Mouse (Mus musculus) midbrain, embryonic 14.5 days (tissue): ENCODE results near the gene Mgat5. TPM values are rescaled to one million over a fixed set of nuclear protein-coding genes. Genes with fewer than 3 reads are reported as not detected.

Experiments used
- ATAC-seq: fragments of 200-750 bp; cut with Nextera tagmentation; 2 replicates; pipeline ENCODE4 v1.8.0; 2017; ENCODE audit warnings: moderate number of reproducible peaks, moderate library complexity; ENCODE audit not compliant: low FRiP score, low TSS enrichment
- DNase-seq: peaks from one replicate; pipeline ENCODE4 v3.0.0-alpha.2; 2015
- H3K27ac ChIP-seq: fragments of 300-500 bp; sonication (generic); replicated peaks from 2 replicates; pipeline ENCODE4 v1.5.1; 2014; ENCODE audit warnings: mild to moderate bottlenecking, low read depth, low read length, moderate library complexity
- H3K27me3 ChIP-seq: fragments of 300-500 bp; sonication (generic); 2 replicates; pipeline ENCODE4 v1.6.1; 2014; ENCODE audit warnings: low read length, control low read depth, mixed read lengths; ENCODE audit not compliant: control insufficient read depth, insufficient read depth
- H3K36me3 ChIP-seq: fragments of 300-500 bp; sonication (generic); 2 replicates; pipeline ENCODE4 v1.6.1; 2014; ENCODE audit warnings: low read length, control low read depth; ENCODE audit not compliant: control insufficient read depth, insufficient read depth
- H3K4me1 ChIP-seq: fragments of 300-500 bp; sonication (generic); 2 replicates; pipeline ENCODE4 v1.6.1; 2014; ENCODE audit warnings: mild to moderate bottlenecking, antibody characterized with exemption, low read length, control low read depth; ENCODE audit not compliant: control insufficient read depth, insufficient read depth
- H3K4me2 ChIP-seq: fragments of 300-500 bp; sonication (generic); 2 replicates; pipeline ENCODE4 v1.6.1; 2014; ENCODE audit warnings: mild to moderate bottlenecking, low read length, moderate library complexity
- H3K4me3 ChIP-seq: fragments of 300-500 bp; sonication (generic); replicated peaks from 2 replicates; pipeline ENCODE4 v1.5.1; 2014; ENCODE audit warnings: low read depth, low read length
- H3K9ac ChIP-seq: fragments of 300-500 bp; sonication (generic); replicated peaks from 2 replicates; pipeline ENCODE4 v1.6.1; 2014; ENCODE audit warnings: mild to moderate bottlenecking, low read length, moderate library complexity
- H3K9me3 ChIP-seq: fragments of 300-500 bp; sonication (generic); 2 replicates; pipeline ENCODE4 v1.6.1; 2016; ENCODE audit warnings: low read length, control low read depth, mixed read lengths; ENCODE audit not compliant: control insufficient read depth
- WGBS: fragments of 180-500 bp; shearing (Covaris S2); extraction: QIAGEN DNeasy Blood & Tissue Kit; methylation state at CpG from one replicate; pipeline ENCODE4 v1.1.7; 2014; 5-methylcytosine and 5-hydroxymethylcytosine counted together
- polyA plus RNA-seq: library from polyadenylated mRNA; unstranded; fragments of >200 nt; fragmentation: Nextera tagmentation; extraction: Ambion mirVana; gene quantifications from 2 replicates; pipeline ENCODE4 v1.2.1, GENCODE M21; 2014

Gene Mgat5
- polyA plus RNA-seq, 1 experiment from 2014 or later: 18.3 TPM

- Histone ChIP-seq H3K4me2 (no peak overlapping the region), H3K27me3 (no peaks in the 10 kb centered on the region), H3K4me1 (peaks cover 10% of the 10 kb centered on the region), H3K9ac (no peak overlapping the region), H3K9me3 (no peaks in the 10 kb centered on the region), H3K4me3 (no peak overlapping the region), H3K27ac (no peak overlapping the region), H3K36me3 (no peaks in the 10 kb centered on the region)
- 51% methylated on average over 6 of the region's 6 CpGs for WGBS
- no peak for ATAC-seq
- DNase-seq: no peak
Measured at GRCm38 (mm10) chr1:127260969-127261368, 56.2 kb downstream of the Mgat5 start.

- ATAC-seq (no peak), DNase-seq (peak; percentile 52)
- Histone ChIP-seq H3K4me1 (peaks cover 10% of the 10 kb centered on the region), H3K4me3 (no peak overlapping the region), H3K36me3 (no peaks in the 10 kb centered on the region), H3K27me3 (no peaks in the 10 kb centered on the region), H3K9ac (no peak overlapping the region), H3K4me2 (no peak overlapping the region), H3K27ac (0 out of 2 replicates have a peak overlapping the region, but pooled peaks have one; percentile 37), H3K9me3 (no peaks in the 10 kb centered on the region)
- WGBS: 67% methylated on average over 13 of the region's 13 CpGs
Measured at GRCm38 (mm10) chr1:127262170-127262837, 57.5 kb downstream of the Mgat5 start.

- no peak overlapping the region for H3K4me2 ChIP-seq
- 94% methylated on average over 5 of the region's 5 CpGs for WGBS
- H3K9me3 ChIP-seq: no peaks in the 10 kb centered on the region
- no peaks in the 10 kb centered on the region for H3K36me3 ChIP-seq
- H3K4me3 ChIP-seq: no peak overlapping the region
- H3K27me3 ChIP-seq: no peaks in the 10 kb centered on the region
- 0 out of 2 replicates have a peak, but pooled peaks cover 4% of the 10 kb centered on the region for H3K4me1 ChIP-seq
- DNase-seq (no peak), ATAC-seq (no peak)
- H3K27ac ChIP-seq: no peak overlapping the region
- H3K9ac ChIP-seq: no peak overlapping the region
Measured at GRCm38 (mm10) chr1:127267985-127268384, 63.2 kb downstream of the Mgat5 start.

- Histone ChIP-seq H3K4me3 (no peak overlapping the region), H3K9me3 (no peaks in the 10 kb centered on the region), H3K9ac (no peak overlapping the region), H3K36me3 (no peaks in the 10 kb centered on the region), H3K4me1 (0 out of 2 replicates have a peak, but pooled peaks cover 4% of the 10 kb centered on the region), H3K27me3 (no peaks in the 10 kb centered on the region), H3K27ac (no peak overlapping the region), H3K4me2 (no peak overlapping the region)
- no peak for ATAC-seq
- no peak for DNase-seq
- 74% methylated on average over 3 of the region's 3 CpGs for WGBS
Measured at GRCm38 (mm10) chr1:127269343-127269742, 64.5 kb downstream of the Mgat5 start.

- H3K27ac ChIP-seq: no peak overlapping the region
- no peak for ATAC-seq
- peak; percentile 31 for DNase-seq
- no peaks in the 10 kb centered on the region for H3K36me3 ChIP-seq
- no peak overlapping the region for H3K4me3 ChIP-seq
- no peaks in the 10 kb centered on the region for H3K9me3 ChIP-seq
- H3K4me2 ChIP-seq: no peak overlapping the region
- no peak overlapping the region for H3K9ac ChIP-seq
- no peaks in the 10 kb centered on the region for H3K27me3 ChIP-seq
- 75% methylated on average over 13 of the region's 13 CpGs for WGBS
- H3K4me1 ChIP-seq: 0 out of 2 replicates have a peak, but pooled peaks cover 4% of the 10 kb centered on the region
Measured at GRCm38 (mm10) chr1:127270273-127271020, 65.6 kb downstream of the Mgat5 start.

- no peak overlapping the region for H3K9ac ChIP-seq
- no peaks in the 10 kb centered on the region for H3K27me3 ChIP-seq
- H3K9me3 ChIP-seq: no peaks in the 10 kb centered on the region
- H3K4me2 ChIP-seq: no peak overlapping the region
- no peak overlapping the region for H3K4me3 ChIP-seq
- H3K27ac ChIP-seq: no peak overlapping the region
- no peak for ATAC-seq
- H3K4me1 ChIP-seq: 0 out of 2 replicates have a peak, but pooled peaks cover 4% of the 10 kb centered on the region
- no peaks in the 10 kb centered on the region for H3K36me3 ChIP-seq
- DNase-seq: no peak
- 96% methylated on average over 4 of the region's 4 CpGs for WGBS
Measured at GRCm38 (mm10) chr1:127271156-127271555, 66.3 kb downstream of the Mgat5 start.

GRCm38 (mm10) chr1:127273363-127273762 lies 68.5 kb downstream of the Mgat5 start:
- Histone ChIP-seq H3K27ac (no peak overlapping the region), H3K36me3 (no peaks in the 10 kb centered on the region), H3K4me3 (no peak overlapping the region), H3K4me1 (0 out of 2 replicates have a peak, but pooled peaks cover 4% of the 10 kb centered on the region), H3K4me2 (no peak overlapping the region), H3K27me3 (no peaks in the 10 kb centered on the region), H3K9me3 (no peaks in the 10 kb centered on the region), H3K9ac (no peak overlapping the region)
- WGBS: 94% methylated on average over 5 of the region's 5 CpGs
- ATAC-seq (no peak), DNase-seq (no peak)

GRCm38 (mm10) chr1:127275572-127276324 lies 70.9 kb downstream of the Mgat5 start:
- H3K9ac ChIP-seq: no peak overlapping the region
- H3K36me3 ChIP-seq: no peaks in the 10 kb centered on the region
- no peak overlapping the region for H3K27ac ChIP-seq
- no peaks in the 10 kb centered on the region for H3K4me1 ChIP-seq
- no peak overlapping the region for H3K4me2 ChIP-seq
- ATAC-seq (no peak), DNase-seq (no peak)
- no peak overlapping the region for H3K4me3 ChIP-seq
- WGBS: 96% methylated on average over 3 of the region's 3 CpGs
- no peaks in the 10 kb centered on the region for H3K27me3 ChIP-seq
- no peaks in the 10 kb centered on the region for H3K9me3 ChIP-seq
